Mouse (Mus musculus) activated CD4-positive, CD25-positive, alpha-beta regulatory T cell, adult 4 months (primary cell): Measurements from ENCODE around the gene Igdcc3. TPM values are rescaled to one million over a fixed set of nuclear protein-coding genes. Genes with fewer than 3 reads are reported as not detected.

Source experiments
- ATAC-seq: one replicate; pipeline ENCODE4 v1.8.0; 2017
- polyA plus RNA-seq, 2 experiments: library from polyadenylated mRNA; unstranded; fragments of 100-300 nt; shearing (Covaris generic); gene quantifications; one replicate each; pipeline ENCODE4 v1.2.1; 2017

Gene Igdcc3
- polyA plus RNA-seq, 2 experiments from 2014 or later = not detected

DNA sequence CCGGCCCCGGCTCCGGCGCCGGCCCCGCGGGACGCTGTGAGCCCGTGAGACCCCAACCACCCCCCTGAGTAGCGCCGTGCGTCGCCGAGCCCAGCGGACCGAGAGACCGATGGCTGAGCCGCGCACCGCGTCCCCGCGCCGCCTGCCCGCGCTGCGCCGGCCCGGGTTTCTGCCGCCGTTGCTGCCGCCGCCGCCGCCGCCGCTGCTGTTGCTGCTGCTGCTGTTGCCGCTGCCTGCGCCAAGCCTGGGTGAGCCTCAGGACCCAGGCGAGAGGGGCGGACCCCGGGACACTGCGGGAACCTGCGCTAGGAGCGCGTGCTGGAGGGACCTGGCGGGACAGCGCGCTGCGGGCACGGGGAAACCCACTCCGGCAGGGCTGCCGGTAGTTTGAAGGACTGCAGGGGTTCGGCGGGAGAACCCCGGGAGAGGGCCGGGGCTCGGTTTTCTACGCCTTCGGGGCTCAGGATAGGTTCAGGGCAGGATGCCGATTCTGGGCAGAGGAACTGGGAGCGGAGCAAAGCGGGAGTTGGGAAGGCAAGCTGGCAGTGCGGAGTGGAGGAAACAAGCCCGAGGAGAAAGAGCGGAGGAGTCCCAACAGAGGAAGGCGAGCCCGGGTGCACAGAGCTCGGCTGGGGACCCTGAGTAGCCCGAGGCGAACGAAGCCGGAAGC is 452 bp downstream of the Igdcc3 start:
- no peak for ATAC-seq

GRCm38 (mm10) chr9:65141976-65142318 is 958 bp downstream of the Igdcc3 start:
- ATAC-seq = no peak

- no peak for ATAC-seq
Observed at GRCm38 (mm10) chr9:65142399-65142798, 1.4 kb downstream of the Igdcc3 start.

- no peak for ATAC-seq
Observed at GRCm38 (mm10) chr9:65146001-65146400, 5.0 kb downstream of the Igdcc3 start.

DNA sequence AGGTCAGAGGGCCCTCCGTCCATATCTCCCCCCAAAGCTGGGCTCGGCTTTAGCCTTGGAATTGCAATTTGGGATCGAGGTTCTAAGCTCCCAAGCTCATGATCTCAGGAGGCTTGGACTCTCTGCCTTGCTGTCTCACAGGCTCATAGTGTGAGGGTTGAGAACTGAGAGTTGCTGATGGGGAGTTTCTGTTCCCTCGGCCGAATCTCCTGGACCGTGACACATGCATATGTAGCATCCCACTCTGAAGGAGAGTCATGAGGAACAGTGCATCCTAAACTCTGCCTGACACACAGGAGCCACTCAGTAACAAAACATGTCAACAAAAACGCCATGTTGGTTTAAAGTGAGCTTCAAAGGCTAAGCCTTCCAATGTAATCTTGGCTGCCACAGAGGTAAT is 7.5 kb downstream of the Igdcc3 start:
- no peak for ATAC-seq

DNA sequence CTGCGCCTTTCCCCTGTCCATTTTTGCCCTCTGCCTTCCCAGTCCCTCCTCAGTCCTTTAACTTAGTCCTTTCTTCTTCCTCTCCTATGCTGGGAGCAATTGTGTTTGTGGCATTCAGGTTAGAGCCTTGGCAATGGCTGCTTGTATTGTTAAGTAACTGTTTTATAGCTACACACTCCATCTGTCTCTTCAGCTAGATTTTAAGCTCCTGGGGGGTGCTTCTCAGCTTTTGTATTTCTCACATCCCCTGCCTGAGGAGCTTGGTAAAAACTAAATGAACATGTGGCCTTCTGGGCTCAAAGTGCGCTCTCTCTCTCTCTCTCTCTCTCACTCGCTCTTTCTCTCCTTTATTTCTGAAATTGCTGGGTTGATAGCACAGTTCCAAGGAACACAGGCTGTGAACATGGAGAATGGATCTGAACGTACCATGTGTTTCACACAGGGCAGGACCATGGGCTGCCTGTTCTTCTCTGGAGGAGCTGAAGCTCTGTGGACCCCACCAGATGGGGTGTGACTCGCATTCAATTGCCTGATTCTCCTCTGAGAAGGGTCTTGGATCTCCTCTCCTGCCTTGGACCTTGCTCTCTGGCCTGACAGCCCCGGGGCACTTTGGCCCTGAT is 11.8 kb downstream of the Igdcc3 start:
- ATAC-seq = no peak

GRCm38 (mm10) chr9:65153331-65153711 is 12.3 kb downstream of the Igdcc3 start:
- ATAC-seq = no peak

DNA sequence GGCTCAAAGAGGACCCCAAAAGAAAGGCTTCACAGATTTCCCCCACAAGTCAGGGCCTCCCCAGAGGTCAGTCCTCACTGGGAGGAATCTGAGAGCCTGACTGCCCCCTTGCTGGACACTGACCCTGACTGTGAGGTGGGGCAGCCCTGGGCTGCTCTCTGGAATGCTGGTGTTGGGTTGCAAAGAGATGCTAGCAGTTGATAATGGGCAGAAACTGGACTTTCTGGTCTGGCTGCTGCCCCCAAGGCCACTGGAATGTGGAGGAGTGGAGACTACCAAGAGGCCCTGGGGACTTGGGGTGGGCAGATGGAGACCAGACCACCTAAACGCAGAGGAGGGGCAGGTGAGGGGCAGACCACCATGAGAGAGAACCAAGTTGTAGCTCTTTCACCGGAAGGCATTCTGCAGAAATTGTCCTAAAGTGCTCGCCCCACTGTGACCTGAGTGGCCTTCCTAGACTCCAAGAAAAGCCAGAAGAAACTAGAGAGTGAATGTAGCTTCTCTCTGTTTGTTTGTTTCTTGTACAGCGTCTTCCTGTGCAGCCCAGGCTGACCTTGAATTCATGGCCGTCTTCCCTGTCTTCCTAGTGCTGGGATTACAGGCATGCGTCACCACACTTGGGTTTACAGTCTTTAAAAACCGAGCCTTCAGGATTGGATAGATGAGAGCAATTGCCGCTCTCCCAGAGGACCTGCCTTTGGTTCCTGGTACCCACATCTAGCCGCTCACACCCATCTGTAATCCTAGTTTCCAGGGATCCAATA is 13.9 kb downstream of the Igdcc3 start:
- ATAC-seq = no peak

GRCm38 (mm10) chr9:65156604-65157003 is 15.6 kb downstream of the Igdcc3 start:
- no peak for ATAC-seq

GRCm38 (mm10) chr9:65157631-65158030 is 16.6 kb downstream of the Igdcc3 start:
- ATAC-seq = no peak

- no peak for ATAC-seq
Observed at GRCm38 (mm10) chr9:65161188-65161587, 20.2 kb downstream of the Igdcc3 start.

- no peak for ATAC-seq
Observed at GRCm38 (mm10) chr9:65161881-65162280, 20.9 kb downstream of the Igdcc3 start.

GRCm38 (mm10) chr9:65162711-65163639 is 22.0 kb downstream of the Igdcc3 start:
- no peak for ATAC-seq

GRCm38 (mm10) chr9:65164870-65165269 is 23.9 kb downstream of the Igdcc3 start:
- no peak for ATAC-seq

DNA sequence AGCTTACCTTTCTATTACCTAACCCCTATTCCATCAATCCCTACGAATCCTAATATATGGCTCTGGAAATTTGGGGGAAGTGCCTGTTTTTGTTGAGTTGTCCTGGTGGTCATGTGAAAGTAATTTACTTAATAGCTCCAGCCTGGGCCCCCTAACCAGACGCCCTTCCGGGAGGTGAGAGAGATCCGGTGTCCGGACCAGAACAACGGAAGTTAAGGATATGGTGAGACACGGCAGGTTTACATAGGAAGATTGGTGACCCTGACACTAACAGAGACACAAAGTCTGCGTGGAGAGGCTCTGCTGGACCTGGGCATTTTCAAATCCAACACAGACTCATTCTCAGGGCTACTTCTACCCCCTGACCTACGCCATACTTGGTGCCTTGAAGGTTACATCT is 25.4 kb downstream of the Igdcc3 start:
- no peak for ATAC-seq

- ATAC-seq = no peak
Observed at GRCm38 (mm10) chr9:65168534-65168933, 27.5 kb downstream of the Igdcc3 start.

DNA sequence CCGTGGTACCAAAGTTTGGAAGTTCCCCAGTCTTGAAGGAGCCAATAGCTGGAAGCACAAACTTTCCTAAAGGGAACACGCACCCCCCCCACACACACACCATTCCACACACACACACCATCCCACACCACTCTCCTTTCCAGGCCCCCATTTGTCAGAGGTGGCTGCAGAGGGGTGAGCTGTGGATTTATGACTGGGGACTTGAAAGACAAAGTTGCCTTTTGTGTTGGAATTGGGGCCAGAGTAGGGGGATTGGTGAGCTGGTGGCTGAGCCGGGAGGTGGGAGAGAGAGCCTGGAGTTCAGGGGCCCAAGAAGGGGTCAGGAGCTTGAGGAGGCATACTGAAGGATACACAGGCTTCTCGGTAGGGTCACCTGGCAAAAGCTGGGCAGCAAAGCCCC is 28.0 kb downstream of the Igdcc3 start:
- no peak for ATAC-seq

DNA sequence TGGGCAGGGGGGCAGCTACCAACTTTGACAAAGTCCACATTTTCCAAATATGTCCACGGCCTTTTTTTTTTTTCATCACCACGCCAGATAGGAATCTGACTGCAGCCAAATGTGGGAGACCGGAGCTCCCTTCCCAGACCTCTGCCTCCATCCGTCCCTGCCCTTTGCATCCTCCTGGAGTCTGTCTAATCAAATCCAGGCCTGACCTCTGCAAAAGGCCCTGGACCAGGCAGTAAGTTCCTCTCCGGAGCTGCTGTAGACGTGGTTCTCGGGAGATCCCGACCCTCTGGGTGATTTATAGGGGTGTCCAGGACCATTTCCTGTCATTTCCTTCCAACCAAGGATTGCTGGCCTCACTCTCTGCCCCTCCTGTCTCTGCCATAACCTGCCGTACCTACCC is 31.7 kb downstream of the Igdcc3 start:
- no peak for ATAC-seq

DNA sequence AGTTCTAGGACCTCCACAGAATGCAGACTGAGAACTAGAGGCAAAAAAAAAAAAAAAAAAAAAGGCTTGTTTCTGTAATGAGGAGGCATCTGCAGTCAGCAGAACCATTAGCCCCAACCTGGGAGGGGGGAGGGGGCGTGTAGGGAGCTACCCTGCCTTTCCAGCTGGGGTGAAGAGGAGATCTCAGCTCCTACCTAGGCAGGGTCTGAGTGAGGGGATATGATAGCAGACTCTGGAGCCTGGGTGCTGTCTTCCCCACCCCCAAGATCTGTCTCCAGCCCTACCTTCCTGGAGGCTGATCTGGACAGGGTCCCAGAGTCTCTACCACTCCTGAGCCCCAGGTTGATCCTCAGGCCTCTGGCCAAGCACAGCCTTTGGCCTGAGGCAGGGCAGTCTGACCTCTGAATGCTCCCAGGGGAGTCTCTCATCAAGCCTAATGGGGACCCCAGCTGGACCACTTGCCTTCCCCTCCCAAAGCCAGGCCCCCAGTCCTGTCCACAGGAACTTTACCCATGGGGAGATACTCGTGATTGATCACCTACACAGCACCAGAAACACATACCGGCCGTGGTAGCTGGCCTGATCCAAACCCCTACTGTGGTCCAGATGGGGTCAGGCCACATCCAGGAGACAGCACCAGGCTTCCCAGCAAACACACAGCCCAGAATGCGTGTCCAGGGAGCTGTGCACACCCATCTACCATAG is 34.4 kb downstream of the Igdcc3 start:
- ATAC-seq = no peak

DNA sequence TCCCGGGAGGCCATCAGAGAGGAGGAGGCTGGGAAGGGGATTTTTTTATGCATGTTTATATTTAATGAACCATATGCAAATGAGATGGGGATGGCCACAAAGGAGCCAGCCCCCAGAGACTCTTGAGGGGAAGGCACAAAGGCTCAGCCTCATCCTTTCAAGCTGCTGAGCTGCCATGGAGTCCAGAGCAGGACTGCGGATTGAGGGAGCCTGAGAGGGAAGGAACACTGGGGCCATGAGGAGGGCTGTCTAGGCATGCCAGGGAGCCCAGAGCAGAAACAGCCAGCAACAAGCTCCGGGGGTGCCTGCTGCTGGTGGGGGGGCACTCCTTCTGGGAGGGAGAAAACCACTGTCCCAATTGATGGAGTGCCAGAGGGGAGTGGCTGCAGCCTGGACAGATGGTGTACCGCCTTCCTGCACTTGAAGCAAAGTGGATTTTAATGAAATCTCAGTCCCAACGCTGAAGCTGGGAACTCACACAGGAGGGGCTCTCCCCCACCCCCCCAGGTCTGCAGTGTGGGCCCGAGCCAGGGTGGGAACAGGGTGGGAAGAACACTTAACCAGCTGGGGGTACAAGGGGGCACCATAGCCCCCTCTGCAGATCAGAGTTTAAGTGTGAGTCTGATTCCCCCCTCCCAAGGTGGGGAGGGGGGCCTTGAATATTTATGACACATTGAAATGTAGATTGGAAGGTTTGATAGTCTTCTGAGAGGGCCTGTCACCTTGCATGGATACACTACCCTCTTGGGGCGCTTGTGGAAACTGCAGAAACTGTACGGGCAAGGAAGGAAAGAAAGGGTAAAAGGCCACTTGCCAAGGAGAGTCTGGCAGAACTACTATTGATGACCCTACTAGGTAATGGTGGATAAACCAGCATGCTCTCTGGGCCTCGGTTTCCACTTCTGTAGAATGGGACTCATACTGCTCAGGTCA is 35.2 kb downstream of the Igdcc3 start:
- no peak for ATAC-seq

DNA sequence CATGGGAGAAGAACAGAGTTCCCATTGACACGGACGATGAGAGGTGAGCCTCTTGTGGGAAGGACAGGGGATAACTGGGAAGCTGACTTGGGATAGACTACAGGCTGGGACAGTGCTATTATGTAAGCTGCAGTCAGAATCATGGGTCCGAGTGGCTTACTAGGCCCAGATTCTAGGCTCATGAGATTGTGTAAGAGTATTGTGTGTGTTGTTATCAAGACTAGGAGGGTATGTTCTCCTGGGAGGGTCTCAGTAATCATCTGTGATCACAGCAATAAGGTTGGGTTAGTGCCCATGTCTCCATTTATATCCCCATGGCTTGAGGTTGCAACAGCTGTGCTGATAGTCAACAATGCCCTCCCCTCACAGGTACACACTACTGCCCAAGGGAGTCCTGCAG is 36.5 kb downstream of the Igdcc3 start:
- ATAC-seq = no peak
